Mouse (Mus musculus): ENCODE data around the gene Cxxc4.

- TF ChIP-seq POLR2A (IDR thresholded peaks at IDR 0.05; ENCODE audit: low read depth, low read length) (no peak), CTCF (IDR thresholded peaks at IDR 0.05; ENCODE audit: borderline replicate concordance, insufficient read depth, low read length) (no peak)
Observed at GRCm38 (mm10) chr3:134221002-134221401, 15.3 kb upstream of the Cxxc4 start.

Measured in embryonic fibroblast, embryonic 13.5 days (primary cell).